Comparison of ENCODE assay signal across 8 mouse cellular contexts in the genomic region with DNA sequence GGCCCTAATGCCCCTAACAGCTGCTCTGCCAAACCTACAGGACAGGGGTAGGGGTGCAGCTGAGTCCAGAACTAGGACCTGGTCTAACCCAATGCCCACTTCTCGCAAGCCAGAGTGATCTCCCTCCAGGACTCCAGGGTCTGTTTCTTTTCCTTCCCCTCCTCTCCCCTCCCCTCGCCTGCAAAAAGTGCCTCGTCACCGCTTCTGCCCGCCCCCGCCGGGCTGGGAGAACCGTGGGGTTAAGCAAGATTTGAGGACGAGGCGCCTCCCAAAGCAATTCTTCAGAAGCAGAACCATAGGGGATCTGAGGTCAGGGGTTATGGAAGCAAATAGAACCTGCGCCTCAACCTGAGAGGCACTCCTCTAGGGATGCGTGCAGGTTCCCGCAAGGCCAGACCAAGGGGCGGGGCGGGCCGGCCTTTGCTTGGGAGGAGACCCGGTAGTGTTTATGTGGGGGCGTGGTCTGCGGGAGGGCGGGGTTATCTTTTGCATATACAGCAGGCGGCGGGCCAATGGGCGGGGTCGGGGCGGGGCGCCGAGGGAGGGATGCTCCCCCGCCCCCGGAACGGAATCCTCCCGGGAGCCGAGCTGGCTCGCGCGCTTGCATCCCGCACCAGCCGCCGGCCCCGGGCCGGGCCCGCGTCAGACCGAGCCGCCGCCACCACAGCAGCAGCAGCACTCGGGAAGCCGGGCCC. TPM values are rescaled to one million over a fixed set of nuclear protein-coding genes. Genes with fewer than 3 reads are reported as not detected.
DNase-seq lines count a peak whose midpoint lies in the region; ATAC-seq and TF ChIP-seq lines count a peak whose summit lies in the region.

Gene Numbl, plus strand, starts transcription at position 229 of the 695 bp plus-strand sequence.

- no peaks in the 10 kb centered on the region for H3K9me3 ChIP-seq in hindbrain, embryonic 10.5 days
- no peaks in the 10 kb centered on the region for H3K9me3 ChIP-seq in lung, postnatal 0 days (ENCODE audit: low read length)

- peak within 1 kb of the TSS; percentile 95 for H3K4me2 ChIP-seq in lung, postnatal 0 days (replicated peaks; ENCODE audit: low read depth, low read length)

- 0 out of 2 replicates have a peak, but pooled peaks have one; percentile 41 for TF ChIP-seq EP300 in lung, postnatal 0 days (IDR thresholded peaks at IDR 0.05)

- peak within 1 kb of the TSS; percentile 93 for H3K27ac ChIP-seq in hindbrain, embryonic 10.5 days
- peak within 1 kb of the TSS; percentile 68 for H3K27ac ChIP-seq in lung, postnatal 0 days (ENCODE audit: low read length)

- peak within 1 kb of the TSS; percentile 83 for H3K4me3 ChIP-seq in hindbrain, embryonic 10.5 days
- H3K4me3 ChIP-seq in lung, postnatal 0 days (ENCODE audit: low read depth, low read length) = peak within 1 kb of the TSS; percentile 77

- peak; percentile 68 for DNase-seq in MEL-GATA-1-ER (ENCODE audit: extremely low read depth, low read depth)
- peak; percentile 95 for DNase-seq in cerebellum, adult 8-10 months
- DNase-seq in hindbrain, embryonic 10.5 days (ENCODE audit: low spot score) = peak; percentile 96
- peak; percentile 94 for DNase-seq in layer of hippocampus, adult 9-11 months
- peak; percentile 95 for DNase-seq in lung, postnatal 0 days (ENCODE audit: low spot score)
- peak; percentile 90 for DNase-seq in ovary, postnatal 14 days (ENCODE audit: low spot score)
- DNase-seq in thymus, postnatal 14 days = peak; percentile 95

- H3K36me3 ChIP-seq in hindbrain, embryonic 10.5 days = peaks cover 31% of the 10 kb centered on the region
- H3K36me3 ChIP-seq in lung, postnatal 0 days (ENCODE audit: insufficient read depth, low read length) = no peaks in the 10 kb centered on the region

- peak within 1 kb of the TSS; percentile 88 for H3K9ac ChIP-seq in lung, postnatal 0 days (replicated peaks; ENCODE audit: low read depth)

- H3K27me3 ChIP-seq in hindbrain, embryonic 10.5 days (ENCODE audit: insufficient read depth, poor library complexity, severe bottlenecking) = 0 out of 2 replicates have a peak, but pooled peaks cover 3% of the 10 kb centered on the region
- no peaks in the 10 kb centered on the region for H3K27me3 ChIP-seq in lung, postnatal 0 days (replicated peaks; ENCODE audit: insufficient read depth, low read length)

- WGBS in hindbrain, embryonic 10.5 days = under 1% methylated on average over 47 of the region's 47 CpGs
- WGBS in lung, postnatal 0 days = under 1% methylated on average over 40 of the region's 47 CpGs

- peak; percentile 41 for ATAC-seq in frontal cortex, adult (ENCODE audit: low TSS enrichment)
- ATAC-seq in lung, postnatal 0 days = peak; percentile 87

- peaks cover 60% of the 10 kb centered on the region for H3K4me1 ChIP-seq in hindbrain, embryonic 10.5 days (replicated peaks)
- peaks cover 10% of the 10 kb centered on the region; the same call in 1 of the 2 replicates for H3K4me1 ChIP-seq in lung, postnatal 0 days (ENCODE audit: insufficient read depth, low read depth, low read length)

- 0 out of 2 replicates have a peak, but pooled peaks have one; percentile 2 for TF ChIP-seq CTCF in lung, postnatal 0 days (IDR thresholded peaks at IDR 0.05)

RNA-seq across cellular contexts. Expression of gene Numbl, which starts in this region (rescaled TPM):
- polyA plus RNA-seq in hindbrain, embryonic 10.5 days (2016; fragmentation: Nextera tagmentation; extraction: Ambion mirVana) = 28.9 and 53.1 TPM in 2 replicates
- polyA plus RNA-seq in lung, postnatal 0 days (2015; fragmentation: Nextera tagmentation; extraction: Ambion mirVana) = 11.6 and 11.7 TPM in 2 replicates

Comparison
In these comparisons a context has a peak if more than half of its experiments do, and no peak if none do; other contexts are left out.
1. Peak in every context shown above with its lines: DNase-seq, ATAC-seq, H3K4me3 ChIP-seq and H3K27ac ChIP-seq.